Comparison of ENCODE assay signal across 9 mouse cellular contexts in the genomic region with DNA sequence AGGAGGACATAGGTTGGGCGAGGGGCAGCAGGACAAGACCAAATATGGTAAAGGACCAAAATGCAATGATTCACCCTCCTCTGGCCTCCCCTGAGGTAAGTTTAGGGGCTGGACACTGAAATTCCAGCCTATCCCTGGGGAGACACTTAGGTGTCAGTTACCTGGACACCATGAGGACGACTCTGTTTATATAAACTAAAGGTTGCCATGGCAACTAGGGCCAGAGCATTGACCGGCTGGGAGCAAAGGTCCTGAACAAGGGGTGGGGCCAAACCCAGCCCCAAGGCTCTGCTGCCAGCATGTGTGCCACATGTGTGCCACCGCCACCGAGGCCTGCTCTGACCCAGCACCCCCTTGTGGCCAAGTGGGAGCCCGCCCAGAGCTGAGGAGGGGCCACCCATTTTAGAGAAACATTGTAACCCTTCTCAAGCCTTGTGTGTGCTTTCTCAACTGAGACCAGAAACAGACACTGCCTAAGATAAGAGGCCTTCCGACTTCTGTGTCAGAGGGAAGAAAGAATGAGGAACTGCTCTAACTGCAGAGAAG. TPM values are rescaled to one million over a fixed set of nuclear protein-coding genes. Genes with fewer than 3 reads are reported as not detected.
DNase-seq lines count a peak whose midpoint lies in the region; ATAC-seq and TF ChIP-seq lines count a peak whose summit lies in the region.
"Had no signal": no experiment of that assay in that cellular context is flagged by ENCODE, and none has a peak within 500 bp of the region (broad histone marks: within the 10 kb centered on the region; RNA-seq: fewer than 3 reads in every experiment).

No protein-coding gene starts in this region.

- no peaks in the 10 kb centered on the region for H3K27me3 ChIP-seq in liver, embryonic 14.5 days (ENCODE audit: control insufficient read depth, insufficient read depth, low read length)
- H3K27me3 ChIP-seq in stomach, embryonic 16.5 days (ENCODE audit: control insufficient read depth, insufficient read depth, low read length), result no peaks in the 10 kb centered on the region
- no peaks in the 10 kb centered on the region for H3K27me3 ChIP-seq in forebrain, embryonic 16.5 days (replicated peaks; ENCODE audit: control insufficient read depth, insufficient read depth, low read length)
- H3K27me3 ChIP-seq: embryonic facial prominence, embryonic 12.5 days had no signal

- TF ChIP-seq CTCF in liver, embryonic 14.5 days (IDR thresholded peaks at IDR 0.05; ENCODE audit: low read depth), result peak; percentile 75

- DNase-seq in spleen, postnatal 4 days (ENCODE audit: low spot score in 2 of 2), result peak; percentile 60 to 76
- no peak for DNase-seq in spleen, adult 12 weeks (ENCODE audit: low spot score)
- peak in 1 of 3 experiments; percentile 31 for DNase-seq in liver, embryonic 14.5 days (ENCODE audit: low read depth in 3 of 3, low spot score in 3 of 3)
- no peak for DNase-seq in frontal cortex, postnatal 14 days (ENCODE audit: low spot score in 2 of 2)
- no peak for DNase-seq in ovary, adult 18-20 months (ENCODE audit: low spot score)

- ATAC-seq in granulocyte monocyte progenitor cell, adult 5-6 weeks (replicated peaks; ENCODE audit: poor library complexity, severe bottlenecking), result peak; percentile 89
- ATAC-seq in liver, embryonic 14.5 days (ENCODE audit: insufficient read depth), result peak; percentile 62; the same call in 1 of the 2 replicates
- ATAC-seq in stomach, embryonic 16.5 days (ENCODE audit: insufficient read depth, low FRiP score), result peak; percentile 28; the same call in 1 of the 2 replicates
- ATAC-seq in forebrain, embryonic 16.5 days, result no peak

- H3K4me1 ChIP-seq in liver, embryonic 14.5 days (replicated peaks; ENCODE audit: control insufficient read depth in 2 of 2, insufficient read depth in 2 of 2, low read length in 1 of 2), result peaks cover 0 to 6% of the 10 kb centered on the region in 2 experiments; a peak in 2 of 4 replicates
- peaks cover 28% of the 10 kb centered on the region for H3K4me1 ChIP-seq in stomach, embryonic 16.5 days (ENCODE audit: control insufficient read depth, insufficient read depth, low read length)
- no peaks in the 10 kb centered on the region; the same call in 1 of the 2 replicates for H3K4me1 ChIP-seq in forebrain, embryonic 16.5 days (replicated peaks; ENCODE audit: control insufficient read depth, insufficient read depth, low read length)

- H3K9me3 ChIP-seq in liver, embryonic 14.5 days (ENCODE audit: control insufficient read depth, low read length), result no peaks in the 10 kb centered on the region
- no peaks in the 10 kb centered on the region for H3K9me3 ChIP-seq in stomach, embryonic 16.5 days (replicated peaks; ENCODE audit: control insufficient read depth, low read length)
- H3K9me3 ChIP-seq in forebrain, embryonic 16.5 days (ENCODE audit: control insufficient read depth, low read length), result no peaks in the 10 kb centered on the region
- H3K9me3 ChIP-seq: embryonic facial prominence, embryonic 12.5 days had no signal

- WGBS in liver, embryonic 14.5 days (ENCODE audit: insufficient replicate concordance), result 10% methylated on average over 7 of the region's 7 CpGs
- WGBS in stomach, embryonic 16.5 days, result 13% methylated on average over 7 of the region's 7 CpGs
- 38% methylated on average over 7 of the region's 7 CpGs for whole genome bisulfite sequencing in forebrain, embryonic 16.5 days

- no peaks in the 10 kb centered on the region for H3K36me3 ChIP-seq in liver, embryonic 14.5 days (replicated peaks; ENCODE audit: control insufficient read depth, insufficient read depth, low read depth)
- H3K36me3 ChIP-seq in stomach, embryonic 16.5 days (ENCODE audit: control insufficient read depth, insufficient read depth, low read length), result no peaks in the 10 kb centered on the region
- H3K36me3 ChIP-seq in forebrain, embryonic 16.5 days (ENCODE audit: control insufficient read depth, insufficient read depth), result no peaks in the 10 kb centered on the region
- H3K36me3 ChIP-seq: embryonic facial prominence, embryonic 12.5 days had no signal

- H3K4me2 ChIP-seq in liver, embryonic 14.5 days (ENCODE audit: low read depth), result no peak overlapping the region
- H3K4me2 ChIP-seq in stomach, embryonic 16.5 days (ENCODE audit: low read depth, low read length), result peak overlapping the region; percentile 13; the same call in 1 of the 2 replicates
- no peak overlapping the region for H3K4me2 ChIP-seq in forebrain, embryonic 16.5 days (ENCODE audit: low read length)
- H3K4me2 ChIP-seq: embryonic facial prominence, embryonic 12.5 days had no signal

- no peak overlapping the region for H3K9ac ChIP-seq in liver, embryonic 14.5 days (replicated peaks)
- no peak overlapping the region for H3K9ac ChIP-seq in stomach, embryonic 16.5 days (ENCODE audit: low read length)
- no peak overlapping the region for H3K9ac ChIP-seq in forebrain, embryonic 16.5 days (replicated peaks; ENCODE audit: low read depth, low read length)
- H3K9ac ChIP-seq: embryonic facial prominence, embryonic 12.5 days had no signal

- 0 out of 2 replicates have a peak overlapping the region, but pooled peaks have one; percentile 10 for H3K27ac ChIP-seq in liver, embryonic 14.5 days
- H3K27ac ChIP-seq in stomach, embryonic 16.5 days (ENCODE audit: low read length), result peak overlapping the region; percentile 90
- H3K27ac ChIP-seq in forebrain, embryonic 16.5 days (ENCODE audit: low read length), result no peak overlapping the region
- H3K27ac ChIP-seq: embryonic facial prominence, embryonic 12.5 days had no signal

- TF ChIP-seq EP300 in liver, embryonic 14.5 days (IDR thresholded peaks at IDR 0.05; ENCODE audit: low read depth), result no peak

- H3K4me3 ChIP-seq in liver, embryonic 14.5 days (ENCODE audit: insufficient read depth in 1 of 2, low read depth in 2 of 2, low read length in 2 of 2), result no peak overlapping the region
- H3K4me3 ChIP-seq in stomach, embryonic 16.5 days (replicated peaks; ENCODE audit: low read length), result no peak overlapping the region
- no peak overlapping the region for H3K4me3 ChIP-seq in forebrain, embryonic 16.5 days (replicated peaks; ENCODE audit: low read length)
- H3K4me3 ChIP-seq: embryonic facial prominence, embryonic 12.5 days had no signal

RNA-seq across cellular contexts. Expression of a gene that starts 10.0 kb away (rescaled TPM):
- 11.4 and 20.2 TPM in 2 replicates for total RNA-seq in granulocyte monocyte progenitor cell, adult 5-6 weeks (2014; fragmentation: Nextera tagmentation)
- 12.4 and 24.9 TPM in 2 replicates for total RNA-seq in granulocyte monocyte progenitor cell, adult 5-6 weeks (2017)
- 25.8 and 31.5 TPM in 2 replicates for polyA plus RNA-seq in liver, embryonic 14.5 days (2012; rRNA removed)
- 86.9 and 87.6 TPM in 2 replicates for polyA plus RNA-seq in liver, embryonic 14.5 days (2014; fragmentation: Nextera tagmentation; extraction: Ambion mirVana)
- 550 and 609 TPM in 2 replicates for polyA plus RNA-seq in stomach, embryonic 16.5 days (2015; fragmentation: Nextera tagmentation; extraction: Ambion mirVana)
- 4.4 TPM in 2 replicates for polyA plus RNA-seq in forebrain, embryonic 16.5 days (2015; fragmentation: Nextera tagmentation; extraction: Ambion mirVana)

RNA-seq across cellular contexts. Expression of a gene that starts 13.7 kb away (rescaled TPM):
- total RNA-seq in granulocyte monocyte progenitor cell, adult 5-6 weeks (2014; fragmentation: Nextera tagmentation), result 0.30 TPM in 1 of 2 replicates, not detected in the other
- 0.31 and 0.60 TPM in 2 replicates for total RNA-seq in granulocyte monocyte progenitor cell, adult 5-6 weeks (2017)
- 37.8 and 40.5 TPM in 2 replicates for polyA plus RNA-seq in liver, embryonic 14.5 days (2012; rRNA removed)
- polyA plus RNA-seq in liver, embryonic 14.5 days (2014; fragmentation: Nextera tagmentation; extraction: Ambion mirVana), result 98.1 and 102 TPM in 2 replicates
- 1,152 and 1,422 TPM in 2 replicates for polyA plus RNA-seq in stomach, embryonic 16.5 days (2015; fragmentation: Nextera tagmentation; extraction: Ambion mirVana)
- polyA plus RNA-seq in forebrain, embryonic 16.5 days (2015; fragmentation: Nextera tagmentation; extraction: Ambion mirVana), result 2.4 and 3.7 TPM in 2 replicates

RNA-seq across cellular contexts. Expression of a gene that starts 55.6 kb away (rescaled TPM):
- total RNA-seq in granulocyte monocyte progenitor cell, adult 5-6 weeks (2014; fragmentation: Nextera tagmentation), result 244 and 264 TPM in 2 replicates
- total RNA-seq in granulocyte monocyte progenitor cell, adult 5-6 weeks (2017), result 450 TPM in 2 replicates
- polyA plus RNA-seq in liver, embryonic 14.5 days (2012; rRNA removed), result 42.8 and 66.4 TPM in 2 replicates
- polyA plus RNA-seq in liver, embryonic 14.5 days (2014; fragmentation: Nextera tagmentation; extraction: Ambion mirVana), result 47.8 and 57.5 TPM in 2 replicates
- 108 and 122 TPM in 2 replicates for polyA plus RNA-seq in stomach, embryonic 16.5 days (2015; fragmentation: Nextera tagmentation; extraction: Ambion mirVana)
- polyA plus RNA-seq in forebrain, embryonic 16.5 days (2015; fragmentation: Nextera tagmentation; extraction: Ambion mirVana), result 109 and 117 TPM in 2 replicates

Comparison
In these comparisons a context has a peak if more than half of its experiments do, and no peak if none do; other contexts are left out.
1. DNase-seq: peak in spleen, postnatal 4 days (2 of 2); none in spleen, adult 12 weeks (single experiment), frontal cortex, postnatal 14 days (0 of 2) and ovary, adult 18-20 months (single experiment).